Mouse (Mus musculus) kidney, adult 2 months (tissue): ENCODE measurements around the gene Sub1.

Experiments
- CTCF ChIP-seq: fragments of 200-500 bp; conservative IDR thresholded peaks from 2 replicates; pipeline ENCODE4 v1.5.1; 2011; ENCODE audit warnings: low read depth, mild to moderate bottlenecking, control low read depth, low read length, moderate library complexity, mixed read lengths; ENCODE audit not compliant: insufficient read depth, insufficient read length
- POLR2A ChIP-seq: fragments of 200-500 bp; IDR thresholded peaks from one replicate; pipeline ENCODE4 v1.6.1; 2011; ENCODE audit warnings: low read depth, low read length, control low read depth

- TF ChIP-seq CTCF, result no peak
- TF ChIP-seq POLR2A, result no peak
These were observed 55.9 kb downstream of the Sub1 start for GRCm38 (mm10) chr15:11940855-11941254.
